Mouse (Mus musculus): ENCODE measurements around the gene Atcay. TPM values are rescaled to one million over a fixed set of nuclear protein-coding genes. Genes with fewer than 3 reads are reported as not detected.
"Not testable (repeated sequence)": the region's sequence is repeated elsewhere in the genome, so short reads cannot be mapped to it uniquely, and the experiment has no call there.

The Atcay gene
- polyA plus RNA-seq, 1 experiment, result 2.4 TPM

GRCm38 (mm10) chr10:81183805-81184204 lies 46.8 kb downstream of the Atcay start, which contains the start of gene 4930442H23Rik:
Gene 4930442H23Rik (minus strand): TSS chr10:81183849.
- peaks cover 38% of the 10 kb centered on the region for H3K36me3 ChIP-seq (ENCODE audit: control insufficient read depth, insufficient read depth, low read length)
- 88% methylated on average over 5 of the region's 5 CpGs for WGBS

GRCm38 (mm10) chr10:81182336-81183333 lies 48.0 kb downstream of the Atcay start, which contains the start of gene Dapk3:
Gene Dapk3 (plus strand): TSS chr10:81183005.
- H3K27me3 ChIP-seq (ENCODE audit: control insufficient read depth, insufficient read depth, low read length), result no peaks in the 10 kb centered on the region
- peak; percentile 92 for DNase-seq
- peaks cover 15% of the 10 kb centered on the region for H3K4me1 ChIP-seq (replicated peaks; ENCODE audit: control insufficient read depth, insufficient read depth, low read length)
- WGBS, result 12% methylated on average over 53 of the region's 53 CpGs
- peaks cover 49% of the 10 kb centered on the region for H3K36me3 ChIP-seq (ENCODE audit: control insufficient read depth, insufficient read depth, low read length)
- TF ChIP-seq POLR2A (IDR thresholded peaks at IDR 0.05; ENCODE audit: control insufficient read depth, extremely low read depth, insufficient read depth, low read length, poor library complexity) (peak; percentile 84), CTCF (IDR thresholded peaks at IDR 0.05; ENCODE audit: borderline replicate concordance, control insufficient read depth, extremely low read depth, insufficient read depth, low read length, poor library complexity) (no peak)
- peak within 1 kb of the TSS; percentile 59 for H3K27ac ChIP-seq (ENCODE audit: control insufficient read depth, insufficient read depth, low read length)
- peak within 1 kb of the TSS; percentile 84 for H3K4me3 ChIP-seq (ENCODE audit: control insufficient read depth, insufficient read depth, low read length)

More at GRCm38 (mm10) chr10:81183805-81184204, 46.8 kb downstream of the Atcay start, which contains the start of gene 4930442H23Rik:
- H3K4me3 ChIP-seq (ENCODE audit: control insufficient read depth, insufficient read depth, low read length), result peak within 1 kb of the TSS; percentile 84
- no peak for DNase-seq
- TF ChIP-seq POLR2A (IDR thresholded peaks at IDR 0.05; ENCODE audit: control insufficient read depth, extremely low read depth, insufficient read depth, low read length, poor library complexity) (no peak), CTCF (IDR thresholded peaks at IDR 0.05; ENCODE audit: borderline replicate concordance, control insufficient read depth, extremely low read depth, insufficient read depth, low read length, poor library complexity) (no peak)
- peak within 1 kb of the TSS; percentile 59 for H3K27ac ChIP-seq (ENCODE audit: control insufficient read depth, insufficient read depth, low read length)
- H3K4me1 ChIP-seq (replicated peaks; ENCODE audit: control insufficient read depth, insufficient read depth, low read length), result peaks cover 10% of the 10 kb centered on the region
- no peaks in the 10 kb centered on the region for H3K27me3 ChIP-seq (ENCODE audit: control insufficient read depth, insufficient read depth, low read length)

- H3K27me3 ChIP-seq (ENCODE audit: control insufficient read depth, insufficient read depth, low read length); DNase-seq; H3K4me3 ChIP-seq (ENCODE audit: control insufficient read depth, insufficient read depth, low read length); H3K27ac ChIP-seq (ENCODE audit: control insufficient read depth, insufficient read depth, low read length): not testable (repeated sequence)
- WGBS, result 95% methylated on average over 12 of the region's 12 CpGs
- peaks cover 51% of the 10 kb centered on the region for H3K36me3 ChIP-seq (ENCODE audit: control insufficient read depth, insufficient read depth, low read length)
- H3K4me1 ChIP-seq (replicated peaks; ENCODE audit: control insufficient read depth, insufficient read depth, low read length), result peaks cover 19% of the 10 kb centered on the region
Observed at GRCm38 (mm10) chr10:81181860-81182259, 48.8 kb downstream of the Atcay start.

GRCm38 (mm10) chr10:81180946-81181345 lies 49.7 kb downstream of the Atcay start:
- Histone ChIP-seq H3K4me3 (ENCODE audit: control insufficient read depth, insufficient read depth, low read length) (no peak overlapping the region), H3K27me3 (ENCODE audit: control insufficient read depth, insufficient read depth, low read length) (no peaks in the 10 kb centered on the region), H3K27ac (ENCODE audit: control insufficient read depth, insufficient read depth, low read length) (no peak overlapping the region), H3K4me1 (replicated peaks; ENCODE audit: control insufficient read depth, insufficient read depth, low read length) (peaks cover 19% of the 10 kb centered on the region), H3K36me3 (ENCODE audit: control insufficient read depth, insufficient read depth, low read length) (peaks cover 51% of the 10 kb centered on the region)
- 97% methylated on average over 13 of the region's 13 CpGs for WGBS
- DNase-seq, result no peak
- TF ChIP-seq POLR2A (IDR thresholded peaks at IDR 0.05; ENCODE audit: control insufficient read depth, extremely low read depth, insufficient read depth, low read length, poor library complexity), result no peak
- TF ChIP-seq CTCF (IDR thresholded peaks at IDR 0.05; ENCODE audit: borderline replicate concordance, control insufficient read depth, extremely low read depth, insufficient read depth, low read length, poor library complexity), result no peak

- Histone ChIP-seq H3K27me3 (ENCODE audit: control insufficient read depth, insufficient read depth, low read length) (no peaks in the 10 kb centered on the region), H3K36me3 (ENCODE audit: control insufficient read depth, insufficient read depth, low read length) (peaks cover 50% of the 10 kb centered on the region), H3K27ac (ENCODE audit: control insufficient read depth, insufficient read depth, low read length) (no peak overlapping the region), H3K4me3 (ENCODE audit: control insufficient read depth, insufficient read depth, low read length) (no peak overlapping the region), H3K4me1 (replicated peaks; ENCODE audit: control insufficient read depth, insufficient read depth, low read length) (peaks cover 23% of the 10 kb centered on the region)
- 96% methylated on average over 32 of the region's 32 CpGs for WGBS
- DNase-seq, result no peak
- TF ChIP-seq CTCF (IDR thresholded peaks at IDR 0.05; ENCODE audit: borderline replicate concordance, control insufficient read depth, extremely low read depth, insufficient read depth, low read length, poor library complexity) (no peak), POLR2A (IDR thresholded peaks at IDR 0.05; ENCODE audit: control insufficient read depth, extremely low read depth, insufficient read depth, low read length, poor library complexity) (no peak)
Observed at GRCm38 (mm10) chr10:81179451-81180342, 50.9 kb downstream of the Atcay start.

GRCm38 (mm10) chr10:81178927-81179326 lies 51.7 kb downstream of the Atcay start:
- H3K27ac ChIP-seq (ENCODE audit: control insufficient read depth, insufficient read depth, low read length), result no peak overlapping the region
- no peak overlapping the region for H3K4me3 ChIP-seq (ENCODE audit: control insufficient read depth, insufficient read depth, low read length)
- DNase-seq, result no peak
- peaks cover 28% of the 10 kb centered on the region for H3K4me1 ChIP-seq (replicated peaks; ENCODE audit: control insufficient read depth, insufficient read depth, low read length)
- TF ChIP-seq POLR2A (IDR thresholded peaks at IDR 0.05; ENCODE audit: control insufficient read depth, extremely low read depth, insufficient read depth, low read length, poor library complexity), result no peak
- TF ChIP-seq CTCF (IDR thresholded peaks at IDR 0.05; ENCODE audit: borderline replicate concordance, control insufficient read depth, extremely low read depth, insufficient read depth, low read length, poor library complexity), result no peak
- H3K36me3 ChIP-seq (ENCODE audit: control insufficient read depth, insufficient read depth, low read length), result peaks cover 48% of the 10 kb centered on the region
- no peaks in the 10 kb centered on the region for H3K27me3 ChIP-seq (ENCODE audit: control insufficient read depth, insufficient read depth, low read length)
- WGBS, result 94% methylated on average over 11 of the region's 11 CpGs
